Mouse (Mus musculus): ENCODE measurements around the gene Sik1. TPM values are rescaled to one million over a fixed set of nuclear protein-coding genes. Genes with fewer than 3 reads are reported as not detected.

The Sik1 gene
- polyA plus RNA-seq, 1 experiment from 2014 or later: 20.3 TPM

DNA sequence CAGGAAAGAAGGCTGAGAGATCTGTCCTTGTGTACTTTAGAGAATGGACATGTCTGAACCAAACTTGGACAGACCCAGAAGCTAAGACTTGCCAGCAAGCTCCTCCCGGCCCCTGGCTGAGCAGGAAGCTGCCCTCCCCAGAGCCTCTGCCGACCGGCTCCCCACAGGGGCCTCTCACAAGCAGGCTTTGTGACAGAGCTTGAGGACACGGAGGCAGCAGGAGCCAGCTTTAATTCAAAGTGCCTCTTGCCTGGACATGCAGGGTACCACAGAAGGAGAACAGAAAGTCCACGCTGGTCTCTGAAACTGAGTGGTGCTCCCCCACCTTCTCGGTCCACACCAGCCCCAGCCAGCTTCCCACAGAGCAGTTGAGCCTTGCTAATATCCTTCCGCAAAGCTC lies 21.9 kb downstream of the Sik1 start:
- Histone ChIP-seq H3K9ac (ENCODE audit: low read length) (peak overlapping the region; percentile 49), H3K36me3 (ENCODE audit: control insufficient read depth, insufficient read depth, low read length) (no peaks in the 10 kb centered on the region), H3K4me3 (ENCODE audit: control insufficient read depth in 1 of 2, insufficient read depth in 1 of 2, low read depth in 1 of 2, low read length in 2 of 2) (no peak overlapping the region), H3K9me3 (ENCODE audit: control insufficient read depth, low read length) (no peaks in the 10 kb centered on the region), H3K4me2 (ENCODE audit: low read length) (no peak overlapping the region), H3K27me3 (ENCODE audit: control insufficient read depth, insufficient read depth, low read length) (no peaks in the 10 kb centered on the region), H3K4me1 (ENCODE audit: control insufficient read depth in 2 of 2, insufficient read depth in 2 of 2, low read length in 2 of 2) (peaks cover 32 to 37% of the 10 kb centered on the region in 2 experiments), H3K27ac (replicated peaks in 1 of 2; ENCODE audit: control insufficient read depth in 1 of 2, insufficient read depth in 1 of 2, low read depth in 2 of 2, low read length in 2 of 2) (peak overlapping the region; percentile 40 to 71)
- ATAC-seq (ENCODE audit: insufficient number of reproducible peaks, insufficient read depth, low FRiP score, low read depth): no peak
- 25% methylated on average over 7 of the region's 7 CpGs for WGBS

- Histone ChIP-seq H3K9me3 (ENCODE audit: control insufficient read depth, low read length) (no peaks in the 10 kb centered on the region), H3K36me3 (ENCODE audit: control insufficient read depth, insufficient read depth, low read length) (no peaks in the 10 kb centered on the region), H3K9ac (ENCODE audit: low read length) (no peak overlapping the region), H3K4me1 (ENCODE audit: control insufficient read depth in 2 of 2, insufficient read depth in 2 of 2, low read length in 2 of 2) (peaks cover 33 to 37% of the 10 kb centered on the region in 2 experiments), H3K4me3 (ENCODE audit: control insufficient read depth in 1 of 2, insufficient read depth in 1 of 2, low read depth in 1 of 2, low read length in 2 of 2) (no peak overlapping the region), H3K27me3 (ENCODE audit: control insufficient read depth, insufficient read depth, low read length) (no peaks in the 10 kb centered on the region), H3K27ac (replicated peaks in 1 of 2; ENCODE audit: control insufficient read depth in 1 of 2, insufficient read depth in 1 of 2, low read depth in 2 of 2, low read length in 2 of 2) (no peak overlapping the region), H3K4me2 (ENCODE audit: low read length) (no peak overlapping the region)
- ATAC-seq (ENCODE audit: insufficient number of reproducible peaks, insufficient read depth, low FRiP score, low read depth): no peak
- WGBS: 89% methylated on average over 9 of the region's 9 CpGs
These were observed 23.0 kb downstream of the Sik1 start for GRCm38 (mm10) chr17:31832577-31832964.

GRCm38 (mm10) chr17:31831866-31832576 lies 23.6 kb downstream of the Sik1 start:
- Histone ChIP-seq H3K27me3 (ENCODE audit: control insufficient read depth, insufficient read depth, low read length) (no peaks in the 10 kb centered on the region), H3K9ac (ENCODE audit: low read length) (no peak overlapping the region), H3K36me3 (ENCODE audit: control insufficient read depth, insufficient read depth, low read length) (no peaks in the 10 kb centered on the region), H3K9me3 (ENCODE audit: control insufficient read depth, low read length) (no peaks in the 10 kb centered on the region), H3K4me3 (ENCODE audit: control insufficient read depth in 1 of 2, insufficient read depth in 1 of 2, low read depth in 1 of 2, low read length in 2 of 2) (no peak overlapping the region), H3K4me1 (ENCODE audit: control insufficient read depth in 2 of 2, insufficient read depth in 2 of 2, low read length in 2 of 2) (peaks cover 38 to 43% of the 10 kb centered on the region in 2 experiments), H3K27ac (replicated peaks in 1 of 2; ENCODE audit: control insufficient read depth in 1 of 2, insufficient read depth in 1 of 2, low read depth in 2 of 2, low read length in 2 of 2) (no peak overlapping the region), H3K4me2 (ENCODE audit: low read length) (no peak overlapping the region)
- no peak for ATAC-seq (ENCODE audit: insufficient number of reproducible peaks, insufficient read depth, low FRiP score, low read depth)
- 88% methylated on average over 14 of the region's 14 CpGs for WGBS

- no peaks in the 10 kb centered on the region for H3K36me3 ChIP-seq (ENCODE audit: control insufficient read depth, insufficient read depth, low read length)
- H3K9me3 ChIP-seq (ENCODE audit: control insufficient read depth, low read length): no peaks in the 10 kb centered on the region
- ATAC-seq (ENCODE audit: insufficient number of reproducible peaks, insufficient read depth, low FRiP score, low read depth): no peak
- H3K27me3 ChIP-seq (ENCODE audit: control insufficient read depth, insufficient read depth, low read length): no peaks in the 10 kb centered on the region
- H3K27ac ChIP-seq (replicated peaks in 1 of 2; ENCODE audit: control insufficient read depth in 1 of 2, insufficient read depth in 1 of 2, low read depth in 2 of 2, low read length in 2 of 2): peak overlapping the region in 1 of 2 experiments; percentile 56; a peak in 2 of 4 replicates
- no peak overlapping the region for H3K9ac ChIP-seq (ENCODE audit: low read length)
- WGBS: 63% methylated on average over 6 of the region's 6 CpGs
- peaks cover 46 to 50% of the 10 kb centered on the region in 2 experiments for H3K4me1 ChIP-seq (ENCODE audit: control insufficient read depth in 2 of 2, insufficient read depth in 2 of 2, low read length in 2 of 2)
- H3K4me2 ChIP-seq (ENCODE audit: low read length): no peak overlapping the region
- H3K4me3 ChIP-seq (ENCODE audit: control insufficient read depth in 1 of 2, insufficient read depth in 1 of 2, low read depth in 1 of 2, low read length in 2 of 2): no peak overlapping the region
These were observed 24.3 kb downstream of the Sik1 start for GRCm38 (mm10) chr17:31831097-31831865.

DNA sequence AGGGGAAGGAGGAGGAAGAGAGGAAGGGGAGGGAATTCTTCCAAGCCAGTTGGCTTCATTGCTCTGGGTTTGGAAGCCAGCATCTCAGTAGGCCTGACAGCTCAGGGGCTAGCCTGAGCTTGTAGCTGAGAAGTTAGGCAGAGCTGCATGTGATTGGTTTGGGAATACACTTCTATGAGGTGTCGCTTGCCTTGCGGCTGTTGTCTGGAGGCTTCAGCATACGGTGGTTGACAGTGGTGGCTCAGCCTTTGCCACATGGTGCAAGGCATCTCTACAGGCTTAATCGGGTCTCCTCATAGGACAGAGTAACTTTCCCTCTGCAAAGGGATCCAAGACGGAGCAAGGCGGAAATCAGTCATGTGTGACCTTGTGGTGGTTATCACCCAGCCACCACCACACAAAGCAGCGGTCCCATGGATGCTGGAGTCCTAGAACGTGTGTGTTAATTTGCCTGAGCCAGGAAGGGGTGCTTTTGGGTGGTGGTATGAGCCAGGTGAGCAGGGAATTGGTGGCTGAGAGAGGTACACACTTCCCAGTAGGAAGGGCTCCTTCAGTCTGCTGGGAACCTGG lies 25.0 kb downstream of the Sik1 start:
- Histone ChIP-seq H3K27ac (replicated peaks in 1 of 2; ENCODE audit: control insufficient read depth in 1 of 2, insufficient read depth in 1 of 2, low read depth in 2 of 2, low read length in 2 of 2) (peak overlapping the region in 1 of 2 experiments; percentile 56; a peak in 2 of 4 replicates), H3K9me3 (ENCODE audit: control insufficient read depth, low read length) (no peaks in the 10 kb centered on the region), H3K36me3 (ENCODE audit: control insufficient read depth, insufficient read depth, low read length) (no peaks in the 10 kb centered on the region), H3K4me1 (ENCODE audit: control insufficient read depth in 2 of 2, insufficient read depth in 2 of 2, low read length in 2 of 2) (peaks cover 49 to 50% of the 10 kb centered on the region in 2 experiments), H3K27me3 (ENCODE audit: control insufficient read depth, insufficient read depth, low read length) (no peaks in the 10 kb centered on the region), H3K4me3 (ENCODE audit: control insufficient read depth in 1 of 2, insufficient read depth in 1 of 2, low read depth in 1 of 2, low read length in 2 of 2) (no peak overlapping the region), H3K9ac (ENCODE audit: low read length) (no peak overlapping the region), H3K4me2 (ENCODE audit: low read length) (no peak overlapping the region)
- no peak for ATAC-seq (ENCODE audit: insufficient number of reproducible peaks, insufficient read depth, low FRiP score, low read depth)
- WGBS: 88% methylated on average over 8 of the region's 8 CpGs

GRCm38 (mm10) chr17:31828916-31829315 lies 26.7 kb downstream of the Sik1 start:
- Histone ChIP-seq H3K36me3 (ENCODE audit: control insufficient read depth, insufficient read depth, low read length) (no peaks in the 10 kb centered on the region), H3K9ac (ENCODE audit: low read length) (no peak overlapping the region), H3K4me1 (ENCODE audit: control insufficient read depth in 2 of 2, insufficient read depth in 2 of 2, low read length in 2 of 2) (peaks cover 35 to 38% of the 10 kb centered on the region in 2 experiments), H3K27me3 (ENCODE audit: control insufficient read depth, insufficient read depth, low read length) (no peaks in the 10 kb centered on the region), H3K27ac (replicated peaks in 1 of 2; ENCODE audit: control insufficient read depth in 1 of 2, insufficient read depth in 1 of 2, low read depth in 2 of 2, low read length in 2 of 2) (no peak overlapping the region), H3K4me2 (ENCODE audit: low read length) (no peak overlapping the region), H3K4me3 (ENCODE audit: control insufficient read depth in 1 of 2, insufficient read depth in 1 of 2, low read depth in 1 of 2, low read length in 2 of 2) (no peak overlapping the region), H3K9me3 (ENCODE audit: control insufficient read depth, low read length) (no peaks in the 10 kb centered on the region)
- ATAC-seq (ENCODE audit: insufficient number of reproducible peaks, insufficient read depth, low FRiP score, low read depth): no peak
- 92% methylated on average over 5 of the region's 5 CpGs for WGBS

GRCm38 (mm10) chr17:31828118-31828517 lies 27.5 kb downstream of the Sik1 start:
- Histone ChIP-seq H3K4me3 (ENCODE audit: control insufficient read depth in 1 of 2, insufficient read depth in 1 of 2, low read depth in 1 of 2, low read length in 2 of 2) (no peak overlapping the region), H3K4me1 (ENCODE audit: control insufficient read depth in 2 of 2, insufficient read depth in 2 of 2, low read length in 2 of 2) (peaks cover 27 to 32% of the 10 kb centered on the region in 2 experiments), H3K36me3 (ENCODE audit: control insufficient read depth, insufficient read depth, low read length) (no peaks in the 10 kb centered on the region), H3K9ac (ENCODE audit: low read length) (no peak overlapping the region), H3K27me3 (ENCODE audit: control insufficient read depth, insufficient read depth, low read length) (no peaks in the 10 kb centered on the region), H3K4me2 (ENCODE audit: low read length) (no peak overlapping the region), H3K27ac (replicated peaks in 1 of 2; ENCODE audit: control insufficient read depth in 1 of 2, insufficient read depth in 1 of 2, low read depth in 2 of 2, low read length in 2 of 2) (peak overlapping the region; percentile 88 to 91; a peak in 3 of 4 replicates), H3K9me3 (ENCODE audit: control insufficient read depth, low read length) (no peaks in the 10 kb centered on the region)
- 74% methylated on average over 5 of the region's 5 CpGs for WGBS
- ATAC-seq (ENCODE audit: insufficient number of reproducible peaks, insufficient read depth, low FRiP score, low read depth): no peak

Measured in heart, embryonic 14.5 days (tissue).